Mouse (Mus musculus): ENCODE measurements at regions not wholly inside any gene's neighbourhood (a gene's known extent, or its start where the extent isn't known, plus 50 kb on each side); places are given as distances from the start of the nearest gene placed in this dataset.

DNA sequence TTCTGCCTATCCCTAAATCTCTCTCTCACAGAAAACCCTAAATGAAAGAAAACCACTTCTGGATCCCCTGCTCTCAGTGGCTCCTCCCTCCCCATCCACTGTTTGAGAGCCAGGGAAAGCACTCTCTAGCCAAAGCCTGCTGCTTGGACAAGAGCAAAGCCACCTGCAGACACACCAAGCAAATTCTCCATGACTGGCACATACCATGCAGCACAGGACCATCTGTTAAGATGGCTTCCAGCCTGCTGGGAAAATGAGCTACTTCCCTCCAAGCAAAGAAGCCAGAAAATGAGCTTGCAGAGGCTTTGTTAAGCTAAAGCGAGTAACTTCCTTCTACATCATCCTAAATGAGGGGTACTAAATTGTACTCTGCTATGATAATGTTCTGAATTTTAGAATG is 534.6 kb upstream of the Lmcd1 start:
- Histone ChIP-seq H3K9ac (no peak overlapping the region), H3K27me3 (no peaks in the 10 kb centered on the region), H3K4me3 (no peak overlapping the region), H3K4me1 (no peaks in the 10 kb centered on the region), H3K9me3 (no peaks in the 10 kb centered on the region), H3K27ac (no peak overlapping the region), H3K4me2 (replicated peaks) (no peak overlapping the region), H3K36me3 (no peaks in the 10 kb centered on the region)
- WGBS = 83% methylated on average over 1 of the region's 1 CpGs
- no peak for ATAC-seq (ENCODE audit: low FRiP score, low read depth)

DNA sequence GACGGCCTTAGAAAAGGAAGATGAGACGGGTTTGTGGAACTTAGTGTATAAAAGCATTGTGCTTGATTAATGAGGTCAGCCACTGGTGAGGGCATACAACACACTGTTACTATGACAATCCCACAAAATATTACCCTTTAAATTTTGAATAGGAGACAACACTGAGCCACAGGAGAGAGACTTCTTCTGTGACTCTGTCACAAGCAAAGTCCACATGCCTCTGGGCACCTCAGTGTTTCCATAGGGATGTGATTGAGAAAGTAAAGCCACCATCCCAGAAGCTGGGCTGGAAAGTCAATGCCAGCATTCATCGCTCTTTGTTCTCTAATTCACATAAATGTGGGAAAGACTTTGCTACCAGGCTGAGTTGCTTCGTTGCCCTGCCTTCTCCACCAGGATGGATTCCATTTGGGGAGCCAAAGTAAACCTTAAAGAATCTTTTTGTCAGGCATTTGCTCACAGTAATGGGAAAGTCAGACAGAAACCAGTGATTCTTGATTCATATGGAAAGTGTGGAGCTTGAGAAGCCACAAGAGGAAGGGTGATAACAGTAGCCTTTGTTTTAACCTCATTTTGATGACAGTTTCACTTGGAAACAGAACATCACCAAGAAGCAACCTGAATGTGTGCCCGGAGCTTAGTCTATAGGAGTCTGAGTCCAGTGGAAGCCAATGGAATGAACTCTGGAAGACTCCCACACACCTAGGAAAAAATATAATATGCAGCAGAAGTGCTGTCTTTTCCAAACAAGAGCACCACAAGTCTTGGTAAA is 491.7 kb upstream of the Lmcd1 start:
- ATAC-seq (ENCODE audit: low FRiP score, low read depth) = no peak
- H3K9ac ChIP-seq = no peak overlapping the region
- 80% methylated on average over 5 of the region's 5 CpGs for WGBS
- H3K4me2 ChIP-seq (replicated peaks) = no peak overlapping the region
- H3K9me3 ChIP-seq = no peaks in the 10 kb centered on the region
- H3K4me3 ChIP-seq = no peak overlapping the region
- no peaks in the 10 kb centered on the region for H3K27me3 ChIP-seq
- H3K27ac ChIP-seq = no peak overlapping the region
- H3K4me1 ChIP-seq = no peaks in the 10 kb centered on the region
- H3K36me3 ChIP-seq = no peaks in the 10 kb centered on the region

DNA sequence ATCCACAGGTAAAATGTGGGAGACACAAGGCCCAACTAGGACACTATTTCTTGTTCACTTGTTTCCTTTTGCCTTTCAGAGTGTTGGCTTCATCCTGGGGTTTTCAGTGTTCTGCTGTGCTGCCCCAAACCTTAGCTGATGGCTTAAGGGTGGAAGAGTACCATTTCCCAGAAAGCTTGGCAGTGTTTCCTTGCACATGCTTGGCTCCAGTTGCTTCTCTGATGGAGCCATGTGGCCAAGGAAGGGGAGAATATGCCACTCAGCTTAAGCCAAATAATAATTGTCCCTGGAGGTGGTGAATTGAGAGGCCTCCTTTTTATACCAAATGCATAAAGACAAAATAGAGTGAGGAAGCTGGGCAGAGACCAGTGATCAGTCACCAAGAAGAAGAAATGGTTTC is 464.9 kb upstream of the Lmcd1 start:
- Histone ChIP-seq H3K36me3 (no peaks in the 10 kb centered on the region), H3K4me3 (no peak overlapping the region), H3K4me2 (replicated peaks) (no peak overlapping the region), H3K9me3 (no peaks in the 10 kb centered on the region), H3K27ac (no peak overlapping the region), H3K4me1 (no peaks in the 10 kb centered on the region), H3K27me3 (no peaks in the 10 kb centered on the region), H3K9ac (no peak overlapping the region)
- ATAC-seq (ENCODE audit: low FRiP score, low read depth) = no peak

- WGBS = 80% methylated on average over 7 of the region's 7 CpGs
- Histone ChIP-seq H3K4me3 (no peak overlapping the region), H3K9ac (no peak overlapping the region), H3K4me2 (replicated peaks) (no peak overlapping the region), H3K27ac (no peak overlapping the region), H3K36me3 (no peaks in the 10 kb centered on the region), H3K4me1 (no peaks in the 10 kb centered on the region), H3K9me3 (no peaks in the 10 kb centered on the region), H3K27me3 (no peaks in the 10 kb centered on the region)
- no peak for ATAC-seq (ENCODE audit: low FRiP score, low read depth)
These were observed 459.5 kb upstream of the Lmcd1 start for GRCm38 (mm10) chr6:111813982-111814603.

DNA sequence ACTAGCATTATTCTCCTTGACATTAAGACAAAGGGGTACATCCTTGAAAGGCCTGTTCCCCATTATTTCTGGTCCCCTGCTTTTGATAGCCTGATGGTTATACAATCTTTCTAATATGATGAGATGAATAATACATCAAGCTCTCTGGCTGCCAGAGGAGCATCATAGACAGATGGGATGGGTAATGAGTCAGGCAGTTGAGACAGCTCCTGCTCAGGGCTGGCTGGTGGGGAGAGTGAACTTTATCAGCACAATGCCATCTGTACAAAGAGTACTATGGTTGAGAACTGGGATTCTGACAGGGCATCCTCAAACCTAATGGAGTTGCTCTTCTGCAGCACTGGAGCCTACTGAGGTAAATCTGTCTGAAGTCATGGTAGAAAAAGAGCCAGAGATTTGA is 458.4 kb upstream of the Lmcd1 start:
- no peak for ATAC-seq (ENCODE audit: low FRiP score, low read depth)
- Histone ChIP-seq H3K4me2 (replicated peaks) (no peak overlapping the region), H3K27ac (no peak overlapping the region), H3K27me3 (no peaks in the 10 kb centered on the region), H3K4me3 (no peak overlapping the region), H3K9me3 (no peaks in the 10 kb centered on the region), H3K36me3 (no peaks in the 10 kb centered on the region), H3K9ac (no peak overlapping the region), H3K4me1 (no peaks in the 10 kb centered on the region)

DNA sequence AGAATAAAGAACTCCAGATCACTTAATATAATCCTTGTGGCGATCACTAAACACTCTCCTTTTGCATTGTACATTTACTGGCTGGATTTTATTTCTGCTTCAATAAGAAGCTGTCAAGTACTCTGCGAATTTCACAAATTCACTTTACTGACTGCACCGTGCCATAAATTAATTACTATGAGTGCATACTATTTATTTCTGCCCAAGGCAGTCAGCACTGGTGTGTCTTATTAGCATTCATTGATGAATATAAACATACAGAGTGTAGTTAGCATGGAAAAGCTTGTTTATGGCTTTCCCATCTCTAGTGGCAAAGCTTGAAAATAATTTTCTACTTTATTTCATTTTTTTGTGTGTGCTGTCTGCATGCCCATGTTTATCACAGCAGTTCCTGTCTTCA is 453.3 kb upstream of the Lmcd1 start:
- Histone ChIP-seq H3K36me3 (no peaks in the 10 kb centered on the region), H3K9me3 (no peaks in the 10 kb centered on the region), H3K27me3 (no peaks in the 10 kb centered on the region), H3K27ac (no peak overlapping the region), H3K4me3 (no peak overlapping the region), H3K9ac (no peak overlapping the region), H3K4me1 (no peaks in the 10 kb centered on the region), H3K4me2 (replicated peaks) (no peak overlapping the region)
- WGBS = 78% methylated on average over 3 of the region's 3 CpGs
- no peak for ATAC-seq (ENCODE audit: low FRiP score, low read depth)

- Histone ChIP-seq H3K4me2 (replicated peaks) (no peak overlapping the region), H3K9ac (no peak overlapping the region), H3K27me3 (no peaks in the 10 kb centered on the region), H3K27ac (no peak overlapping the region), H3K9me3 (no peaks in the 10 kb centered on the region), H3K36me3 (no peaks in the 10 kb centered on the region), H3K4me3 (no peak overlapping the region), H3K4me1 (no peaks in the 10 kb centered on the region)
- WGBS = 30% methylated on average over 6 of the region's 6 CpGs
- no peak for ATAC-seq (ENCODE audit: low FRiP score, low read depth)
These were observed 429.2 kb upstream of the Lmcd1 start for GRCm38 (mm10) chr6:111844321-111844835.

- Histone ChIP-seq H3K4me3 (no peak overlapping the region), H3K9ac (no peak overlapping the region), H3K27ac (no peak overlapping the region), H3K9me3 (no peaks in the 10 kb centered on the region), H3K4me1 (no peaks in the 10 kb centered on the region), H3K4me2 (replicated peaks) (no peak overlapping the region), H3K36me3 (no peaks in the 10 kb centered on the region), H3K27me3 (no peaks in the 10 kb centered on the region)
- no peak for ATAC-seq (ENCODE audit: low FRiP score, low read depth)
- WGBS = 60% methylated on average over 3 of the region's 3 CpGs
These were observed 407.4 kb upstream of the Lmcd1 start for GRCm38 (mm10) chr6:111866101-111866598.

DNA sequence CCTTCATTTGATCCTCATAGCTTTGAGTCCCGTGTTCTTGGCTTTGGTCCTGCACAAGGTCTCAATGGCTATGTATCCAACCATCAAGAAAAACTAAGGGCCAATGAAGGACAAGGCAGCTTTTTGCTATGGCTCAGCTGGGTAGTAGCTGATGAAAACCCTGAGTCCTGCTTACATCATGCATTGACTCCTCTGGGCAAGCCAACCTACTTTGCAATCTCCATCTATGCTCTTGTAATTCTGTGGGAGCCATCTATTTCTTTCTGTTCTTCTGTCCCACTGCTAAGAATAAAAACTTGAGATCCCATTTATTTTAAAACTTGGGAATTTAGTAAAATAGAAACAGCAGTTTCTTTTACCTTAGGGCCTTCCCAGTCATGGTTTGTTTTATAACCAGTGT is 391.0 kb upstream of the Lmcd1 start:
- H3K36me3 ChIP-seq = no peaks in the 10 kb centered on the region
- H3K4me3 ChIP-seq = no peak overlapping the region
- no peak overlapping the region for H3K27ac ChIP-seq
- H3K27me3 ChIP-seq = no peaks in the 10 kb centered on the region
- no peak overlapping the region for H3K4me2 ChIP-seq (replicated peaks)
- WGBS = 58% methylated on average over 1 of the region's 1 CpGs
- no peaks in the 10 kb centered on the region for H3K9me3 ChIP-seq
- no peaks in the 10 kb centered on the region for H3K4me1 ChIP-seq
- no peak for ATAC-seq (ENCODE audit: low FRiP score, low read depth)
- H3K9ac ChIP-seq = no peak overlapping the region

GRCm38 (mm10) chr6:111883946-111884345 is 389.6 kb upstream of the Lmcd1 start:
- no peak for ATAC-seq (ENCODE audit: low FRiP score, low read depth)
- no peak overlapping the region for H3K4me3 ChIP-seq
- H3K4me2 ChIP-seq (replicated peaks) = no peak overlapping the region
- H3K9ac ChIP-seq = no peak overlapping the region
- no peaks in the 10 kb centered on the region for H3K9me3 ChIP-seq
- WGBS = 59% methylated on average over 1 of the region's 1 CpGs
- H3K4me1 ChIP-seq = no peaks in the 10 kb centered on the region
- no peaks in the 10 kb centered on the region for H3K36me3 ChIP-seq
- H3K27ac ChIP-seq = no peak overlapping the region
- no peaks in the 10 kb centered on the region for H3K27me3 ChIP-seq

DNA sequence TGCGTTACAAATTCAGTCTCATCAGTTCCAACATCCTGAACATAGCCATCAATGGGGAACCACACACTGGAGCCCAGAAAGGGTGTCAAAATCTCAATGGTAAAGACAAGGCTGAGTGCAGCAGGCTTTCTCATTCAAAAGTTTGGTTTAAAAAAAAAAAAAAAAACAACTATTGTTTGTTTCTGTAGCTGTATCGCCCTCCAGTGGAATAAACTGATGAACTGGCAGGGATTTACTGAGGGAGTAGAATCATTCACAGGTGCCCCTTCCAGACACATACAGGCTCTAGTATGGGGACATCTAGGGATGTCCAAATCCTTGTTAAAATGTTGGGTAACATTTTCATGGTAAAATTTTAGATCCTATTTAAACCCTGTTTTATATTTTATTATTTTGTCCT is 361.6 kb upstream of the Lmcd1 start:
- Histone ChIP-seq H3K27ac (no peak overlapping the region), H3K9me3 (no peaks in the 10 kb centered on the region), H3K9ac (no peak overlapping the region), H3K4me2 (replicated peaks) (no peak overlapping the region), H3K27me3 (no peaks in the 10 kb centered on the region), H3K36me3 (no peaks in the 10 kb centered on the region), H3K4me1 (0 out of 2 replicates have a peak, but pooled peaks cover 4% of the 10 kb centered on the region), H3K4me3 (no peak overlapping the region)
- ATAC-seq (ENCODE audit: low FRiP score, low read depth) = no peak
- 65% methylated on average over 2 of the region's 2 CpGs for WGBS

DNA sequence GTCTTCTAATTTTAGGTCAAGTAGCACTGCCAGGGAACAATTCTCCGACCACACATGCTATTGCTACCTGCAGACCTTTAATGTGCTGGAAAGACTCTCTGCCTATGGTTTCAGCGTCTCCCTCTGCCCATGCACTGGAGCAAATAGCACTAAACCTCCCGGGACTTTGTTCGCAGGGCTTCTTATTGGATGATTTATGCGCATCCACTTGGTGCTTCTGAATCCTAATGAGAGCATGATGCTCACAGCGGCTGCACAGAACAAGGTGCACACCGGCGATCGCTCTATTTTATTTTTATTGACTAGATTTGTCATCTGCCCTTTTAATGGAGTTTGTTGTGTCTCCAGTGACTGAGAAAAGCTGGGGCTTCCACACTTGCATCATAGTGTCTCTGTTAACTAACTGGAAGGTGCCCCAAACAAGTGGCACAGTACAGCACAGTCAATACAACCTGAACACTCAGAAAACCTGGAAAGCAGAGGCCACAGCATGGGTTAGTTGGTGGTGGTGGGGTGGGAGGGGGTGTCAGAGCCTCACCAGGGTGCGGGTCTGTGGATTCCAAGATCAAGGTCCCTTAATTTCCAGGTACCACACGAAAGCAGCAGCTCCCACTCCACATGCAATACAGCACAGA is 359.7 kb upstream of the Lmcd1 start:
- Histone ChIP-seq H3K4me3 (no peak overlapping the region), H3K27me3 (no peaks in the 10 kb centered on the region), H3K27ac (no peak overlapping the region), H3K4me2 (replicated peaks) (no peak overlapping the region), H3K9ac (no peak overlapping the region), H3K4me1 (0 out of 2 replicates have a peak, but pooled peaks cover 4% of the 10 kb centered on the region), H3K9me3 (no peaks in the 10 kb centered on the region), H3K36me3 (no peaks in the 10 kb centered on the region)
- ATAC-seq (ENCODE audit: low FRiP score, low read depth) = no peak
- WGBS = 62% methylated on average over 11 of the region's 11 CpGs

Data from limb, embryonic 13.5 days (tissue).